Mouse (Mus musculus) liver, adult (tissue): ENCODE data around the gene Mrps10.

ENCODE experiments used
- GATA4 ChIP-seq: IDR thresholded peaks from 2 replicates; pipeline ENCODE4 v1.6.1; 2014; ENCODE audit warnings: mild to moderate bottlenecking, low read length; ENCODE audit not compliant: insufficient replicate concordance

Mrps10 gene

GRCm38 (mm10) chr17:47408558-47408898, 39.8 kb downstream of the Mrps10 start:
- TF ChIP-seq GATA4: no peak

GRCm38 (mm10) chr17:47420195-47420594, 51.5 kb downstream of the Mrps10 start:
- TF ChIP-seq GATA4: no peak

- no peak for TF ChIP-seq GATA4
These were observed 52.9 kb downstream of the Mrps10 start for GRCm38 (mm10) chr17:47421566-47421965.

GRCm38 (mm10) chr17:47424186-47424585, 55.5 kb downstream of the Mrps10 start:
- TF ChIP-seq GATA4: peak; percentile 49; the same call in 1 of the 2 replicates

GRCm38 (mm10) chr17:47427316-47427715, 58.6 kb downstream of the Mrps10 start:
- no peak for TF ChIP-seq GATA4

- TF ChIP-seq GATA4: no peak
These were observed 60.2 kb downstream of the Mrps10 start for GRCm38 (mm10) chr17:47428831-47429304.

- no peak for TF ChIP-seq GATA4
These were observed 62.1 kb downstream of the Mrps10 start for GRCm38 (mm10) chr17:47430815-47431214.
